Mouse (Mus musculus) stomach, embryonic 15.5 days (tissue): ENCODE data around the gene Nrxn3. TPM values are rescaled to one million over a fixed set of nuclear protein-coding genes. Genes with fewer than 3 reads are reported as not detected.

Experiments used
- ATAC-seq: fragments of 200-750 bp; cut with Nextera tagmentation; 2 replicates; pipeline ENCODE4 v1.8.0; 2017; ENCODE audit warnings: low read depth, moderate number of reproducible peaks, moderate TSS enrichment; ENCODE audit not compliant: insufficient read depth, low FRiP score
- H3K27ac ChIP-seq: fragments of 300-500 bp; sonication (generic); 2 replicates; pipeline ENCODE4 v1.5.1; 2015; ENCODE audit warnings: mild to moderate bottlenecking, inconsistent platforms
- H3K27me3 ChIP-seq: fragments of 300-500 bp; sonication (generic); replicated peaks from 2 replicates; pipeline ENCODE4 v1.6.1; 2015; ENCODE audit warnings: inconsistent platforms
- H3K36me3 ChIP-seq: fragments of 300-500 bp; sonication (generic); 2 replicates; pipeline ENCODE4 v1.6.1; 2015; ENCODE audit warnings: inconsistent platforms
- H3K4me1 ChIP-seq: fragments of 300-500 bp; sonication (generic); 2 replicates; pipeline ENCODE4 v1.6.1; 2015; ENCODE audit warnings: inconsistent platforms
- H3K4me2 ChIP-seq: fragments of 300-500 bp; sonication (generic); 2 replicates; pipeline ENCODE4 v1.6.1; 2015; ENCODE audit warnings: mild to moderate bottlenecking, inconsistent platforms
- H3K4me3 ChIP-seq: fragments of 300-500 bp; sonication (generic); replicated peaks from 2 replicates; pipeline ENCODE4 v1.5.1; 2015; ENCODE audit warnings: inconsistent platforms
- H3K9ac ChIP-seq: fragments of 300-500 bp; sonication (generic); 2 replicates; pipeline ENCODE4 v1.6.1; 2015; ENCODE audit warnings: inconsistent platforms
- H3K9me3 ChIP-seq: fragments of 300-500 bp; sonication (generic); 2 replicates; pipeline ENCODE4 v1.6.1; 2016; ENCODE audit warnings: inconsistent platforms
- WGBS: fragments of 180-500 bp; shearing (Covaris S2); methylation state at CpG from one replicate; pipeline ENCODE4 v1.1.7; 2015; 5-methylcytosine and 5-hydroxymethylcytosine counted together
- polyA plus RNA-seq: library from polyadenylated mRNA; unstranded; fragments of >200 nt; fragmentation: Nextera tagmentation; extraction: Ambion mirVana; gene quantifications from 2 replicates; pipeline ENCODE4 v1.2.1, GENCODE M21; 2015

The Nrxn3 gene
- polyA plus RNA-seq, 1 experiment from 2014 or later = 2.4 TPM

DNA sequence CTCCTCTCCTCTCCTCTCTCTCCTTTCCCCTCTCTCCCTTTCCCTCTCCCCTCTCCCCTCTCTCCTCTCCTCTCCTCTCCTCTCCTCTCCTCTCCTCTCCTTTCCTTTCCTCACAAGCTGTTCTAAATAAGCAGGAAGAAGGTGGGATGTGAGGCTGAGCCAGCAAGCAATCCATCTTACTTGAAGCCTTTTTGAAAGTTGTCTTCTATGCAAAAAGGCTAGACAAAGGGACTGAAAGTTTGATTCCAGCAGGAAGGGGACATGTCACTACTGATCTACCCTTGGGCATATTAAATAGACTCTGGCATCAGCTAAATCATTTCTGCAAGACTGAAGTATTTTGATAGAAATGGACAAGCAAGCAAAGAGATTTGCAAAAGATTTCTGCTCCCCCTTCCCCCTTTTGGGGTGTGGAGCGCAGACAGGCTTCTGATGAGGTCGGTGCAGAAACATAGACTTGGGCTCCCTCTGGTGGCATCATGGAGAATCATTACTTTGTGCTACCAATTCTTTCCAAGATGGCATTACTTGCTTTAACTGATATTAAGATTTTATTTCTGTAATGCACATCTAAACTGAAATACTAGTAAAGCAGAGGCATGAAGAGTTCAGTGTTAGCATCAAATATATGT is 728.1 kb downstream of the Nrxn3 start:
- Histone ChIP-seq H3K9me3 (no peaks in the 10 kb centered on the region), H3K4me3 (no peak overlapping the region), H3K27ac (no peak overlapping the region), H3K36me3 (no peaks in the 10 kb centered on the region), H3K9ac (no peak overlapping the region), H3K27me3 (no peaks in the 10 kb centered on the region), H3K4me2 (no peak overlapping the region), H3K4me1 (no peaks in the 10 kb centered on the region)
- 0% methylated on average over 2 of the region's 2 CpGs for WGBS
- ATAC-seq = no peak

DNA sequence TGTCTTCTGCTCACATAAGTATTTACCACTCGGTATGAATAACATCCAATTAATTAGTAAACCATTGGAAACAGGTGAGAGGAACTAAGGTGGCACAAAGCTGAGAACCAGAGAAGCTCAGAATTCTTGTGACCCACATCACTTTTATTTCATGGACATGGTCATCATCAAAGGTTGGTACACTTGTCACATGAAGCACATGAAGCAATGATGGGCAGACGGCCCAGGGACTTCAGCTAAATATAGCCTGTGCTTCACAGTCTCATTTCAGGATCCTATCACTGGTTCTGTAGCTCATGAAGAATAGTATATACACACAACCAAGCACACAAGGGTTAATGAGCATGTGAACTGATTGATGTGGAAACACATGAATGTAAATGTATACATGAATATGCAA is 747.5 kb downstream of the Nrxn3 start:
- no peaks in the 10 kb centered on the region for H3K4me1 ChIP-seq
- 72% methylated on average over 2 of the region's 2 CpGs for WGBS
- no peaks in the 10 kb centered on the region for H3K36me3 ChIP-seq
- H3K4me2 ChIP-seq = no peak overlapping the region
- H3K9me3 ChIP-seq = no peaks in the 10 kb centered on the region
- no peak overlapping the region for H3K9ac ChIP-seq
- H3K4me3 ChIP-seq = no peak overlapping the region
- no peak overlapping the region for H3K27ac ChIP-seq
- no peaks in the 10 kb centered on the region for H3K27me3 ChIP-seq
- ATAC-seq = no peak

DNA sequence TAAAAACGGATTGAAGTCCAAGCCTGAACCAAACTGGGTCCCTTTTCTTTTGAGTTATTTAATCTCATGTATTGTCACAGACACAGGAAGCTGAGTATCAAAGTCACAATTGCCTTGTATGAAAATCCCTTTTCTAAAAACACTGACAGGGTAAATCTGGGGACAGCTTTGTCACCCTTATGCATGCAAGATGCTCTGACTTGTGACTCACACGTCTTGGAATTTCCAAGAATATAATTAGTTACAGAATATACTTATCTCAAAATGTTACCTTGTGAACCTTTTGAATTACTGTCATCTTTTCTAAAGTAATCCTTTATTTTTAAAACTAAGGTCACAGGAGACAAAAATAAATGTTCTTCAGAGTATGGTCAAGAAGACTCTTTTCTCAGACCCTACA is 748.6 kb downstream of the Nrxn3 start:
- 44% methylated on average over 2 of the region's 2 CpGs for WGBS

DNA sequence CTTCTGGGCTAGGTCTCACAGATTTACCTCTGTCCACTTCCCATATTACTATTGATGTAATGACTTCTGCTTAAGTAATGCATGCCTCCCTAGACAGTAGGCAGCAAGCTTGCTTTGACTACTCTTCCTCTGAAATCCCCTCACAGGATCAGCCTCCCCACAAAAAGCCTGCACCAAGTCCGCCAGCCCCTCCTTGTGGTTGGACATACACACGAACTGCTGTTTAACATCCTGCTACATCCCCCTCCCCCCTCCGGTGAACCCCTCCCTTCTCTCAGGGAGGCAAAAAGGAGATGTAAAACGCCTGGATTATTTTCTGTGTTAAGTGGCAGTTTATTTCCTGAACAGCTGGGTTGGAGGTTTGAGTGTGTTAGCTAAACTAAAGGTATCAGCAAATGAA is 749.2 kb downstream of the Nrxn3 start:
- no peak overlapping the region for H3K9ac ChIP-seq
- ATAC-seq = no peak
- H3K9me3 ChIP-seq = no peaks in the 10 kb centered on the region
- H3K4me2 ChIP-seq = no peak overlapping the region
- H3K4me1 ChIP-seq = no peaks in the 10 kb centered on the region
- no peaks in the 10 kb centered on the region for H3K27me3 ChIP-seq
- 34% methylated on average over 4 of the region's 4 CpGs for WGBS
- no peak overlapping the region for H3K4me3 ChIP-seq
- no peaks in the 10 kb centered on the region for H3K36me3 ChIP-seq
- no peak overlapping the region for H3K27ac ChIP-seq

More for the DNA sequence above, 748.6 kb downstream of the Nrxn3 start:
- Histone ChIP-seq H3K4me1 (no peaks in the 10 kb centered on the region), H3K27ac (no peak overlapping the region), H3K36me3 (no peaks in the 10 kb centered on the region), H3K27me3 (no peaks in the 10 kb centered on the region), H3K4me3 (no peak overlapping the region), H3K9ac (no peak overlapping the region), H3K4me2 (no peak overlapping the region), H3K9me3 (no peaks in the 10 kb centered on the region)
- no peak for ATAC-seq

DNA sequence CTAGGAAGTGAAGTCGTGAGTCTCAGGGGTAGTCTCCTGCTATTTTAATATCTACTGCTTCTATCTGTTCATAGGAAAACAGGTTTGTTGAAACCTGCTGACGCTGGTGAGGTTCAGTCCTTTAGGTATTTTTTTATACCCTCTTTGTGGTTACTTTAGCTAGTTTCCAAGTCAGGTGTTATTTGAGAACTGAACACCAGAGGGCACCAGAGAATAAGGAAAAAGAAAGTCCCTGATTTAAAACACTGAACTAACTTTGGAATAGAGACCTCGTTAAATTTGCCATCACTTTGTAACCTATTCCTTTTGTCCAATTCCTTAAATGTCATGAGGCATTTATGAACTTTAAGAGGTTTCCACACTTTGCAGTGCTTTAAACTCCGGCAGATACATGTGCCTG is 756.4 kb downstream of the Nrxn3 start:
- Histone ChIP-seq H3K9ac (no peak overlapping the region), H3K4me2 (no peak overlapping the region), H3K36me3 (no peaks in the 10 kb centered on the region), H3K4me3 (no peak overlapping the region), H3K9me3 (no peaks in the 10 kb centered on the region), H3K27me3 (no peaks in the 10 kb centered on the region), H3K4me1 (no peaks in the 10 kb centered on the region), H3K27ac (no peak overlapping the region)
- 28% methylated on average over 4 of the region's 4 CpGs for WGBS
- ATAC-seq = no peak

DNA sequence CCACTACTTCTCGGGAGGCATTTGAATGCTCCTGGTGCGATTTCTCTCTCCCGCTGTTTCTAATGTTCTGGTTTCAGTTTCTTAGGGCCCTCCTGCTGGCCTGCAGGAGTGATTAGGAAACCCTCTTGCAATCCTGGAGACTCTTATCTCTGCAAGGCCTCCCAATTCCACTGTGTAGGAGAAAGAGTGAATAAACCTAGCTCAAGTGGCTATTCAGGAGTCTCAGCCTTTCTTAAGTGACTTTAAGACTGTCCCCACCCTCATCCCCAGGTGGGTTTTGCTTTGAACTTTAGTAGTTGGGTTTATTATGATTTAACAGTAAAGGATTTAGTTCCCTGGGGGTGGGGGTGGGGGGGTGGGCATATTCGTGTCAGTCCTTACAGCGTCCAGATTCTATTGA is 759.5 kb downstream of the Nrxn3 start:
- no peak overlapping the region for H3K27ac ChIP-seq
- 49% methylated on average over 5 of the region's 5 CpGs for WGBS
- no peaks in the 10 kb centered on the region for H3K4me1 ChIP-seq
- no peak overlapping the region for H3K4me3 ChIP-seq
- no peak for ATAC-seq
- H3K4me2 ChIP-seq = no peak overlapping the region
- no peaks in the 10 kb centered on the region for H3K9me3 ChIP-seq
- H3K36me3 ChIP-seq = no peaks in the 10 kb centered on the region
- H3K9ac ChIP-seq = no peak overlapping the region
- H3K27me3 ChIP-seq = no peaks in the 10 kb centered on the region

DNA sequence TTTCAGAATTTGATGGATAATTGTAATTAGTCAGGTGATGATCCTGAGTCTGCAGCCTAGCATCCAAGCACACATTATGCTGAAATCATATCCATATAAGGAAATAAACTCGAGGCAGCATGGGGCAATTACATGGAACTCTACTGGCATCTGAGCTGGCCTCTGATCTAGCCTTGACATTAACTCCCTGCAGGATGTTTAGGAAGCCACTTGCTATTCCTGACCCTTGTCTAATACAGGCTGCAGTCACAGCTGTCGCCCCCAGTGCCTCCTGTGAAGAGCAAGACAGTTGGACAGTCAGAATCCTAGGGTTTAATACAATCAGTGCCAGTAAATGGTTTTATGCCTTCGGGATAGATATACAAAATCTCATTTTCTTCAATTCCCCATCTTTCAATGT is 781.4 kb downstream of the Nrxn3 start:
- 48% methylated on average over 3 of the region's 3 CpGs for WGBS
- H3K9ac ChIP-seq = no peak overlapping the region

DNA sequence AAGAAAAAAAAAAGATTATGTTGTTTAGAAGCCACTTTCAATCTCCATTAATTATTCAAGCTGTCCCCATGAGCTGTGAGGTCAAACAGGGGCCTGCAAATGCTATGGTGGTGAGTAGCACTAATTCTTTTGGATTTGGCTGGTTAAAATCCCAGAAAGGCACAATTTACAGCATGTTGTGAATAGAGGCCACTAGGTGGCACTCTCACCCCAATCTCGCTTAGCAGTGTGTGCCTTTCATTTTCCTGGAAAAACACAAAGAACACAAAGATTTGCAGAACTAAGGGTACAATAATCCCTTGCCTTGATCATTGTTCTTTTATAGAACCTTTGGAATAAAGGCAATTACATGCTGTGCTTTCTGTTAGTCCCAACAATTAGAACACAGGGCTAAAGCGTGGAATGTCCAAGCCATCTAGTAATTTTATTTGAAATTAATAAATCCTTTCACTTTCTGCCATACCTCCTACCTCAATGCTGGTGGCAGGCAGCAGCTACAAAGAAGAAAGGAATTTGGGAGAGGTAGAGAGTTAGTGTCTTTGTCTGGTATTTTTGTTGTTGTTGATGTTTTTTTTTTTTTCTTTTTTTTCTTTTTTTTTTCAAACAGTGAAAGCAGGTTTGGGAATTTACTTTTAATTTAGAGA is 782.6 kb downstream of the Nrxn3 start:
- H3K27me3 ChIP-seq = no peaks in the 10 kb centered on the region
- ATAC-seq = no peak

More for the DNA sequence above, 781.4 kb downstream of the Nrxn3 start:
- no peak overlapping the region for H3K4me2 ChIP-seq
- H3K4me1 ChIP-seq = no peaks in the 10 kb centered on the region
- no peak overlapping the region for H3K27ac ChIP-seq
- no peak overlapping the region for H3K4me3 ChIP-seq
- ATAC-seq = no peak
- no peaks in the 10 kb centered on the region for H3K9me3 ChIP-seq
- no peaks in the 10 kb centered on the region for H3K36me3 ChIP-seq
- no peaks in the 10 kb centered on the region for H3K27me3 ChIP-seq

DNA sequence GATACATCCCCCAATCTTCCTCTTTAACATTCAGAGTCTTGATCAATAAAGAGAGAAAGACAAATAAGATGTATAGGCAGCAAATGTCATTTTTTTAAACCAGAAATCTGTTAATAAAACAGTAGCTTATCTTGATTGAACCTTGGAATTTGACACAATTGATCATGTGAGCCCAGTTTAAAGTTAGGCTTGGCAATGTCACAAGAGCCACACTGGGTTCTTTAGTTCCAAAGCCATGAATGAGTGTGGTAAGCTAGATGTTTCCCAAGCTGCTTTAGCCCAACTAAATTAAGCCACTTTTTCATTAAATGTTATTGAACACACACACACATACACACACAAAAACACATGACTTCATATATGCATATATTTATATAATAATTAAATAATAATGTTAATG is 786.3 kb downstream of the Nrxn3 start:
- Histone ChIP-seq H3K9ac (no peak overlapping the region), H3K36me3 (no peaks in the 10 kb centered on the region), H3K9me3 (no peaks in the 10 kb centered on the region), H3K27ac (no peak overlapping the region), H3K4me1 (no peaks in the 10 kb centered on the region), H3K4me3 (no peak overlapping the region), H3K4me2 (no peak overlapping the region), H3K27me3 (no peaks in the 10 kb centered on the region)
- no peak for ATAC-seq

More for the DNA sequence above, 782.6 kb downstream of the Nrxn3 start:
- H3K9me3 ChIP-seq = no peaks in the 10 kb centered on the region
- H3K4me2 ChIP-seq = no peak overlapping the region
- H3K4me3 ChIP-seq = no peak overlapping the region
- no peak overlapping the region for H3K9ac ChIP-seq
- H3K4me1 ChIP-seq = no peaks in the 10 kb centered on the region
- H3K27ac ChIP-seq = no peak overlapping the region
- H3K36me3 ChIP-seq = no peaks in the 10 kb centered on the region
- WGBS = 37% methylated on average over 2 of the region's 2 CpGs

DNA sequence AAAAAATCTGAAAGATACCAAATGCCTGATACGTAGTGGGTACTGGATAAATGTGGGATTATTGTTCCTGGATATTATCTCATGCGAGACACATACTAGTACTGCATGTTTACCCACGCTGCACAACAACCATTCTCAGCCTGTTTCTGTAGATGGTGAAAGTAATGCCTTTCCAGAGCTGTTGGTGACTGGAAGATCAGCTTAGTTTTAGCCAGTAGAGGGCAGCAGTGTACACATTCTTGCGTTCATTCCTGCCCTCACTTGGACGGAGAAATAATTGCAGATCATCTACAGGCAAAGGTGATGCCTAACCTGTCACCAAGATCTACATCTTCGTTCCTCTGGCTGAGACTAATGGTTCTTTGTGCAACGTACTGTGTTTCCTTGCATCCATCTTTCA is 791.1 kb downstream of the Nrxn3 start:
- no peak for ATAC-seq
- H3K27me3 ChIP-seq = no peaks in the 10 kb centered on the region
- no peak overlapping the region for H3K4me3 ChIP-seq
- no peak overlapping the region for H3K4me2 ChIP-seq
- H3K4me1 ChIP-seq = no peaks in the 10 kb centered on the region
- no peak overlapping the region for H3K27ac ChIP-seq
- H3K9ac ChIP-seq = no peak overlapping the region
- no peaks in the 10 kb centered on the region for H3K36me3 ChIP-seq
- no peaks in the 10 kb centered on the region for H3K9me3 ChIP-seq
- 43% methylated on average over 7 of the region's 7 CpGs for WGBS

DNA sequence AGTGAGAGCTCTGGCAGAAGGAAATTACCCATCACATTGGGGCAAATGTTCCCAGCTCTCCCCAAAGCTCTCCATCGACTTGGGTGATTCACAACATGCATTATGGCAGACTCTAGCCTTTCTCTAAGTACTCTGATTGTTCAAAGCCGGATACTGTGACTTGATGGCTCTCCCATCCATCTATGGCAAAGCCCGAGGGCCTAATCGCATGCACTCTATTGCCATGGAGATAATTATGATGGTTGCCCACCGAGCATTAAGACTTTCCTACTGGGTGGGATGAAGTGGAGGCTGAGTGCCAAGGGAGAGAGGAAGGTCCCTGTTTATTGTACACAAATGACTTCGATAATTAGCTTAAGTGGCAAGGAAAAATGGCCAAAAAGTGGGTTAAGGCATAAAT is 793.4 kb downstream of the Nrxn3 start:
- ATAC-seq = no peak
- no peaks in the 10 kb centered on the region for H3K36me3 ChIP-seq
- H3K4me2 ChIP-seq = no peak overlapping the region
- 76% methylated on average over 6 of the region's 6 CpGs for WGBS
- no peaks in the 10 kb centered on the region for H3K27me3 ChIP-seq
- H3K4me1 ChIP-seq = no peaks in the 10 kb centered on the region
- no peak overlapping the region for H3K4me3 ChIP-seq
- no peak overlapping the region for H3K9ac ChIP-seq
- H3K9me3 ChIP-seq = no peaks in the 10 kb centered on the region
- H3K27ac ChIP-seq = no peak overlapping the region

DNA sequence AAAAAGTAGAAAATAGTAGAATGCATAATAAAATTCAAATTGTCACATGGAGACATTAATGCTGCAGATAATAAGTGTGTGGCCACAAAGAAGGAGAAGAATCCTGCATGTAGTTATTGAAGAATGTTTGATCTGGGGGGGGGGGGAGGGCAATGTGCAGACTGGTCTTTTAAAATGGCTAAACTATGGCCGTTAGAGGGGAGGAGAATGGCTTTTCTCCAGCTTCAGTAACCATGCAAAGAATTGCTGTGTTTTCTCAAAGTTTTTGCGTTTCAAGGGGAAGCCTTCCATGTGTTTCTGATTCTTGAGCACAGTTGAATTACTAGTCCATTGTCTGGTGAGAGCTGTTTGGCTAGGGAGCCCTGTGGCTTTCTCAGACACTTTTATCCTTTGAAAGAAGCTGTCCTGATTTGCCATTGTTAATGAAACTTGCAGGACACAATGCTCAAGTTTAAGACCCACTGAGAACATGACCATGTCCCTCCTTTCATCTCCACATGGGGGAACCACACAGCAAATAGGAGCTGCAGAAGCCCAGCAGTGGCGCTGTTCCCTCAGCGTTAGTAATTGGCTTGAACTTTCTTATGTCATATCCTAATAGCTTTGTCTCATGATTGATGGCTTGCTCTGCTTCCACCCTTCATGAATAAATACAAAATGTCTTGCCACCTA is 808.1 kb downstream of the Nrxn3 start:
- WGBS = 25% methylated on average over 4 of the region's 4 CpGs
- no peaks in the 10 kb centered on the region for H3K4me1 ChIP-seq
- ATAC-seq = no peak
- H3K9me3 ChIP-seq = no peaks in the 10 kb centered on the region
- H3K9ac ChIP-seq = no peak overlapping the region
- no peak overlapping the region for H3K4me3 ChIP-seq
- no peak overlapping the region for H3K4me2 ChIP-seq
- no peaks in the 10 kb centered on the region for H3K36me3 ChIP-seq
- no peaks in the 10 kb centered on the region for H3K27me3 ChIP-seq
- no peak overlapping the region for H3K27ac ChIP-seq
